Mouse (Mus musculus): ENCODE measurements around the gene Kcnk5. TPM values are rescaled to one million over a fixed set of nuclear protein-coding genes. Genes with fewer than 3 reads are reported as not detected.

Kcnk5 gene
- polyA plus RNA-seq, 1 experiment, result not detected

GRCm38 (mm10) chr14:20185426-20185825 is 3.8 kb upstream of the Kcnk5 start:
- Histone ChIP-seq H3K4me3 (ENCODE audit: insufficient read depth, low read depth, low read length) (no peak overlapping the region), H3K4me1 (ENCODE audit: control insufficient read depth, insufficient read depth, low read length) (peaks cover 14% of the 10 kb centered on the region), H3K27ac (ENCODE audit: insufficient read depth, low read depth, low read length) (no peak overlapping the region)
- WGBS, result 72% methylated on average over 9 of the region's 9 CpGs
- no peak for TF ChIP-seq POLR2A (IDR thresholded peaks at IDR 0.05; ENCODE audit: insufficient read depth, low read depth, low read length)
- no peak for TF ChIP-seq CTCF (IDR thresholded peaks at IDR 0.05; ENCODE audit: insufficient read depth, low read depth, low read length)

DNA sequence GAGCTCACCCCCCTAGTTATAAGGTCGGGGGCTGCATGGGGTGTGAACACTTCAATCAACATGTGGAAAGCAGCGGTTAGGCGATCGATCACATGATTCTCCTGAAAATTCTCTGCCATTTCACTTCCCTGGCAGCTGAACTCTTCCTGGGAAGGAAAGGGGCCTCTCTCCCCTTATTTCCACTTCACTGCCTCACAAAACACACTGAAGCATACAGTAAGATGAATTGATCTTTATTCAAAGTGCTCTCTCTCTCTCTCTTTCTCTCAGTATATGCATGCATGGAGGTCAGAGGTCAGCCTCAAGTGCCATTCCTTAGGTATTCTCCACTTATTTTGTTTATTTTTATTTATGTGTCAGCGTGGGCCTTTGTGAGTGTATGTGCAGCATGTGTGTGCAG is 2.1 kb upstream of the Kcnk5 start:
- Histone ChIP-seq H3K4me3 (ENCODE audit: insufficient read depth, low read depth, low read length) (no peak overlapping the region), H3K4me1 (ENCODE audit: control insufficient read depth, insufficient read depth, low read length) (peaks cover 14% of the 10 kb centered on the region), H3K27ac (ENCODE audit: insufficient read depth, low read depth, low read length) (no peak overlapping the region)
- WGBS, result 62% methylated on average over 5 of the region's 5 CpGs
- TF ChIP-seq POLR2A (IDR thresholded peaks at IDR 0.05; ENCODE audit: insufficient read depth, low read depth, low read length) (no peak), CTCF (IDR thresholded peaks at IDR 0.05; ENCODE audit: insufficient read depth, low read depth, low read length) (no peak)

GRCm38 (mm10) chr14:20182596-20182995 is 987 bp upstream of the Kcnk5 start:
- Histone ChIP-seq H3K4me3 (ENCODE audit: insufficient read depth, low read depth, low read length) (no peak overlapping the region), H3K4me1 (ENCODE audit: control insufficient read depth, insufficient read depth, low read length) (peaks cover 14% of the 10 kb centered on the region), H3K27ac (ENCODE audit: insufficient read depth, low read depth, low read length) (no peak overlapping the region)
- TF ChIP-seq CTCF (IDR thresholded peaks at IDR 0.05; ENCODE audit: insufficient read depth, low read depth, low read length) (no peak), POLR2A (IDR thresholded peaks at IDR 0.05; ENCODE audit: insufficient read depth, low read depth, low read length) (no peak)
- WGBS, result 84% methylated on average over 7 of the region's 7 CpGs

DNA sequence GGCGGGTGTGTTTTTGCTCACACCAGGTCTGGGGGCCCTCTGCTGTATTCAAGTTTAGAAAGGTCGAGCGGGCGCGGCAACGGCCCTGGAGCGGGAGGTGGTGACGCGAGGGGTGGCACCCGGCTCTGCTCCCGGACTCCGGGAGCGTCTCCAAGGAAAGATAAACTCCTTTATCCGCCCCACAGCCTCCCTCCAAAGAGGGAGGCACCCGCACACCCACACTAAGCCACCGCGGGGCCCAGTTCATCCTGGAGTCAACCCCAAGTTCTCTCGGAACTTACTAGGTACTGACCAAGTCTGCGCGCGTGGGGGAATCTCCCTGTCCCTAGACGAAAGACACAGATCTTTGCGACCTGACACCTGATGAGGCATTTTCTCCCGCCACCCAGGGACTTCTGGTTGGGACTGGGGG is 852 bp downstream of the Kcnk5 start:
- Histone ChIP-seq H3K27ac (ENCODE audit: insufficient read depth, low read depth, low read length) (no peak overlapping the region), H3K4me3 (ENCODE audit: insufficient read depth, low read depth, low read length) (peak overlapping the region; percentile 57), H3K4me1 (ENCODE audit: control insufficient read depth, insufficient read depth, low read length) (peaks cover 14% of the 10 kb centered on the region)
- WGBS, result 2% methylated on average over 24 of the region's 24 CpGs
- TF ChIP-seq CTCF (IDR thresholded peaks at IDR 0.05; ENCODE audit: insufficient read depth, low read depth, low read length) (no peak), POLR2A (IDR thresholded peaks at IDR 0.05; ENCODE audit: insufficient read depth, low read depth, low read length) (no peak)

DNA sequence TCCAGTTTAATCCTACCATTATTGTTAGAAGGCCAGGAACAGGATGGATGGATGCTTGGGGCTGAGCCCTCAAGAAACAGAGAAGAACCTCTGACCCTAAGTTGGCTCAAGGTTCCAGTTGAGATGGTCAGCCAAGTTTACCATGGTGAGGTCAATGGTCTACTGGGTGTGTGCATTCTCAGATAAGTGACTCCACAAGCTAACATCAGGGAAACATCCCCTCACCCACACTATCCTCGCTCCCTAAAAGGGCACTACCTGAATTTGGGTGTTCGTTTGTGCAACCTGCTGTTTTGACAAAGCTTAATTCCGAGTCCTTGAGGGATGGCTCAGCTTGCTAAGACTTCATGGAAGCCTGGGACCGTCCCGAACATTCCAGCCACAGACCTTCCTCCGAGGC is 1.3 kb downstream of the Kcnk5 start:
- no peak overlapping the region for H3K27ac ChIP-seq (ENCODE audit: insufficient read depth, low read depth, low read length)
- peaks cover 14% of the 10 kb centered on the region for H3K4me1 ChIP-seq (ENCODE audit: control insufficient read depth, insufficient read depth, low read length)
- peak overlapping the region; percentile 57 for H3K4me3 ChIP-seq (ENCODE audit: insufficient read depth, low read depth, low read length)
- WGBS, result 12% methylated on average over 6 of the region's 6 CpGs
- no peak for TF ChIP-seq POLR2A (IDR thresholded peaks at IDR 0.05; ENCODE audit: insufficient read depth, low read depth, low read length)
- TF ChIP-seq CTCF (IDR thresholded peaks at IDR 0.05; ENCODE audit: insufficient read depth, low read depth, low read length), result no peak

- no peak for TF ChIP-seq CTCF (IDR thresholded peaks at IDR 0.05; ENCODE audit: insufficient read depth, low read depth, low read length)
- no peak for TF ChIP-seq POLR2A (IDR thresholded peaks at IDR 0.05; ENCODE audit: insufficient read depth, low read depth, low read length)
- no peak overlapping the region for H3K27ac ChIP-seq (ENCODE audit: insufficient read depth, low read depth, low read length)
- H3K4me3 ChIP-seq (ENCODE audit: insufficient read depth, low read depth, low read length), result no peak overlapping the region
- WGBS, result 76% methylated on average over 5 of the region's 5 CpGs
- H3K4me1 ChIP-seq (ENCODE audit: control insufficient read depth, insufficient read depth, low read length), result peaks cover 14% of the 10 kb centered on the region
Observed at GRCm38 (mm10) chr14:20179731-20180280, 1.8 kb downstream of the Kcnk5 start.

GRCm38 (mm10) chr14:20179080-20179479 is 2.5 kb downstream of the Kcnk5 start:
- no peak overlapping the region for H3K4me3 ChIP-seq (ENCODE audit: insufficient read depth, low read depth, low read length)
- TF ChIP-seq POLR2A (IDR thresholded peaks at IDR 0.05; ENCODE audit: insufficient read depth, low read depth, low read length), result no peak
- TF ChIP-seq CTCF (IDR thresholded peaks at IDR 0.05; ENCODE audit: insufficient read depth, low read depth, low read length), result no peak
- 77% methylated on average over 3 of the region's 3 CpGs for WGBS
- H3K4me1 ChIP-seq (ENCODE audit: control insufficient read depth, insufficient read depth, low read length), result peaks cover 14% of the 10 kb centered on the region
- H3K27ac ChIP-seq (ENCODE audit: insufficient read depth, low read depth, low read length), result no peak overlapping the region

- 43% methylated on average over 4 of the region's 4 CpGs for WGBS
- Histone ChIP-seq H3K4me1 (ENCODE audit: control insufficient read depth, insufficient read depth, low read length) (peaks cover 14% of the 10 kb centered on the region), H3K27ac (ENCODE audit: insufficient read depth, low read depth, low read length) (no peak overlapping the region), H3K4me3 (ENCODE audit: insufficient read depth, low read depth, low read length) (no peak overlapping the region)
- TF ChIP-seq POLR2A (IDR thresholded peaks at IDR 0.05; ENCODE audit: insufficient read depth, low read depth, low read length) (no peak), CTCF (IDR thresholded peaks at IDR 0.05; ENCODE audit: insufficient read depth, low read depth, low read length) (no peak)
Observed at GRCm38 (mm10) chr14:20178593-20178992, 3.0 kb downstream of the Kcnk5 start.

GRCm38 (mm10) chr14:20177494-20178123 is 4.0 kb downstream of the Kcnk5 start:
- Histone ChIP-seq H3K4me3 (ENCODE audit: insufficient read depth, low read depth, low read length) (no peak overlapping the region), H3K4me1 (ENCODE audit: control insufficient read depth, insufficient read depth, low read length) (peaks cover 14% of the 10 kb centered on the region), H3K27ac (ENCODE audit: insufficient read depth, low read depth, low read length) (no peak overlapping the region)
- 73% methylated on average over 9 of the region's 9 CpGs for WGBS
- TF ChIP-seq CTCF (IDR thresholded peaks at IDR 0.05; ENCODE audit: insufficient read depth, low read depth, low read length) (no peak), POLR2A (IDR thresholded peaks at IDR 0.05; ENCODE audit: insufficient read depth, low read depth, low read length) (no peak)
